Mouse (Mus musculus): Measurements from ENCODE around the gene Birc2.
A peak's percentile ranks its signal among the peaks of the same experiment; 100 is the strongest.

The Birc2 gene

GRCm38 (mm10) chr9:7846667-7847199, 9.9 kb upstream of the Birc2 start:
- no peak for DNase-seq (ENCODE audit: low spot score in 2 of 2)

- no peak for DNase-seq (ENCODE audit: low spot score in 2 of 2)
Observed at GRCm38 (mm10) chr9:7845216-7845895, 8.5 kb upstream of the Birc2 start.

GRCm38 (mm10) chr9:7841221-7841620, 4.4 kb upstream of the Birc2 start:
- DNase-seq (ENCODE audit: low spot score in 2 of 2), result no peak

GRCm38 (mm10) chr9:7837806-7838440, 1.1 kb upstream of the Birc2 start:
- DNase-seq (ENCODE audit: low spot score in 2 of 2), result no peak

- peak in 1 of 2 experiments; percentile 61 for DNase-seq (ENCODE audit: low spot score in 2 of 2)
Observed at GRCm38 (mm10) chr9:7836331-7836730, 533 bp downstream of the Birc2 start.

- DNase-seq (ENCODE audit: low spot score in 2 of 2), result no peak
Observed at GRCm38 (mm10) chr9:7835302-7835701, 1.6 kb downstream of the Birc2 start.

GRCm38 (mm10) chr9:7833421-7833820, 3.4 kb downstream of the Birc2 start:
- DNase-seq (ENCODE audit: low spot score in 2 of 2), result no peak

GRCm38 (mm10) chr9:7829531-7830528, 7.0 kb downstream of the Birc2 start:
- peak in 1 of 2 experiments; percentile 30 for DNase-seq (ENCODE audit: low spot score in 2 of 2)

- no peak for DNase-seq (ENCODE audit: low spot score in 2 of 2)
Observed at GRCm38 (mm10) chr9:7828706-7829105, 8.2 kb downstream of the Birc2 start.

GRCm38 (mm10) chr9:7824916-7825315, 11.9 kb downstream of the Birc2 start:
- no peak for DNase-seq (ENCODE audit: low spot score in 2 of 2)

GRCm38 (mm10) chr9:7822758-7823157, 14.1 kb downstream of the Birc2 start:
- no peak for DNase-seq (ENCODE audit: low spot score in 2 of 2)

- DNase-seq (ENCODE audit: low spot score in 2 of 2), result no peak
Observed at GRCm38 (mm10) chr9:7805101-7805506, 31.8 kb downstream of the Birc2 start.

GRCm38 (mm10) chr9:7798555-7798954, 38.3 kb downstream of the Birc2 start:
- no peak for DNase-seq (ENCODE audit: low spot score in 2 of 2)

GRCm38 (mm10) chr9:7797542-7797941, 39.3 kb downstream of the Birc2 start:
- no peak for DNase-seq (ENCODE audit: low spot score in 2 of 2)

- DNase-seq (ENCODE audit: low spot score in 2 of 2), result no peak
Observed at GRCm38 (mm10) chr9:7796129-7796864, 40.6 kb downstream of the Birc2 start.

GRCm38 (mm10) chr9:7795581-7795980, 41.3 kb downstream of the Birc2 start:
- no peak for DNase-seq (ENCODE audit: low spot score in 2 of 2)

GRCm38 (mm10) chr9:7793561-7793960, 43.3 kb downstream of the Birc2 start:
- no peak for DNase-seq (ENCODE audit: low spot score in 2 of 2)

GRCm38 (mm10) chr9:7790580-7791084, 46.2 kb downstream of the Birc2 start:
- DNase-seq (ENCODE audit: low spot score in 2 of 2), result peak in 1 of 2 experiments; percentile 57

- DNase-seq (ENCODE audit: low spot score in 2 of 2), result no peak
Observed at GRCm38 (mm10) chr9:7789764-7790575, 46.9 kb downstream of the Birc2 start.

GRCm38 (mm10) chr9:7788411-7788810, 48.5 kb downstream of the Birc2 start:
- DNase-seq (ENCODE audit: low spot score in 2 of 2), result no peak
